Mouse (Mus musculus) forebrain, postnatal 0 days (tissue): Measurements from ENCODE around the gene Susd6. TPM values are rescaled to one million over a fixed set of nuclear protein-coding genes. Genes with fewer than 3 reads are reported as not detected.

Experiments
- ATAC-seq: fragments of 200-750 bp; cut with Nextera tagmentation; 2 replicates; pipeline ENCODE4 v1.8.0; 2017; ENCODE audit warnings: mild to moderate bottlenecking, moderate library complexity
- DNase-seq: peaks from one replicate; pipeline ENCODE4 v3.0.0-alpha.2; 2015
- H3K27ac ChIP-seq: fragments of 300-500 bp; sonication (generic); 2 replicates; pipeline ENCODE4 v1.5.1; 2014; ENCODE audit warnings: low read depth, mild to moderate bottlenecking, antibody characterized with exemption, low read length, moderate library complexity, mixed read lengths
- H3K27me3 ChIP-seq: fragments of 300-500 bp; sonication (generic); 2 replicates; pipeline ENCODE4 v1.6.1; 2014; ENCODE audit warnings: mild to moderate bottlenecking, low read length, mixed read lengths; ENCODE audit not compliant: insufficient read depth
- H3K36me3 ChIP-seq: fragments of 300-500 bp; sonication (generic); 2 replicates; pipeline ENCODE4 v1.6.1; 2014; ENCODE audit warnings: mild to moderate bottlenecking, moderate library complexity; ENCODE audit not compliant: insufficient read depth
- H3K4me1 ChIP-seq: fragments of 300-500 bp; sonication (generic); 2 replicates; pipeline ENCODE4 v1.6.1; 2014; ENCODE audit warnings: antibody characterized with exemption; ENCODE audit not compliant: insufficient read depth
- H3K4me2 ChIP-seq: fragments of 300-500 bp; sonication (generic); 2 replicates; pipeline ENCODE4 v1.6.1; 2014; ENCODE audit warnings: low read depth, mild to moderate bottlenecking, moderate library complexity
- H3K4me3 ChIP-seq: fragments of 300-500 bp; sonication (generic); 2 replicates; pipeline ENCODE4 v1.5.1; 2014; ENCODE audit warnings: low read depth, low read length, mixed read lengths
- H3K9ac ChIP-seq: fragments of 300-500 bp; sonication (generic); 2 replicates; pipeline ENCODE4 v1.6.1; 2014; ENCODE audit warnings: mild to moderate bottlenecking
- H3K9me3 ChIP-seq: fragments of 300-500 bp; sonication (generic); 2 replicates; pipeline ENCODE4 v1.6.1; 2016; ENCODE audit warnings: low read length
- CTCF ChIP-seq: sonication (generic); IDR thresholded peaks from 2 replicates; pipeline ENCODE4 v1.5.1; 2016; ENCODE audit warnings: antibody characterized with exemption, control low read depth, low read depth
- WGBS: fragments of 180-500 bp; shearing (Covaris S2); extraction: QIAGEN DNeasy Blood & Tissue Kit; methylation state at CpG from one replicate; pipeline ENCODE4 v1.1.7; 2014; 5-methylcytosine and 5-hydroxymethylcytosine counted together
- polyA plus RNA-seq: library from polyadenylated mRNA; unstranded; fragments of >200 nt; fragmentation: Nextera tagmentation; extraction: Ambion mirVana; gene quantifications from 2 replicates; pipeline ENCODE4 v1.2.1, GENCODE M21; 2015
- total RNA-seq: library from RNA; depleted of rRNA; stranded (reverse); fragments of >200 nt; gene quantifications from 2 replicates; pipeline ENCODE4 v1.2.3, GENCODE M21; 2014

The Susd6 gene
- total and polyA plus RNA-seq, 2 experiments from 2014 or later: 8.0 to 15.3 TPM

DNA sequence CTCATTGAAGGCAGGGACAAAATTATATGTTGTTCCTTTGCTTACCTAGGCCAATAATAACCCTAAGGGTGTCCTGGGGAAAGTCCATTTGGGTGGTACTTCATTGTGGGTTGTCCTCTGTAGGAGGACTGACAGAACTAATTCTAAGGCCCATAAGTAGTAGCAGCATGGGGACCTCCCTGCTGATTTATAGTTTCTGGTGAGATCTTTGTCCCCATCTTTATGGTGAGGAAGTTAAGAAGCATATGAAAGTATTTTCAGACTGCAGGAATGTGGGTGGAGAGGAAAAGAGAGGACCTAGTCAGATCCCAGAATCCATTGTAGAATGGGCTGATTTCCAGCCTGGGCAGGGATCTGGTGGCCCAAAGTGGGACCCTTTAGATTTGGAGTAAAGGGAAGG is 48.0 kb downstream of the Susd6 start:
- no peaks in the 10 kb centered on the region for H3K4me1 ChIP-seq
- no peak for TF ChIP-seq CTCF
- ATAC-seq (no peak), DNase-seq (no peak)
- H3K9ac ChIP-seq: no peak overlapping the region
- H3K27ac ChIP-seq: no peak overlapping the region
- H3K27me3 ChIP-seq: no peaks in the 10 kb centered on the region
- no peak overlapping the region for H3K4me2 ChIP-seq
- no peaks in the 10 kb centered on the region for H3K9me3 ChIP-seq
- H3K36me3 ChIP-seq: no peaks in the 10 kb centered on the region
- H3K4me3 ChIP-seq: no peak overlapping the region

DNA sequence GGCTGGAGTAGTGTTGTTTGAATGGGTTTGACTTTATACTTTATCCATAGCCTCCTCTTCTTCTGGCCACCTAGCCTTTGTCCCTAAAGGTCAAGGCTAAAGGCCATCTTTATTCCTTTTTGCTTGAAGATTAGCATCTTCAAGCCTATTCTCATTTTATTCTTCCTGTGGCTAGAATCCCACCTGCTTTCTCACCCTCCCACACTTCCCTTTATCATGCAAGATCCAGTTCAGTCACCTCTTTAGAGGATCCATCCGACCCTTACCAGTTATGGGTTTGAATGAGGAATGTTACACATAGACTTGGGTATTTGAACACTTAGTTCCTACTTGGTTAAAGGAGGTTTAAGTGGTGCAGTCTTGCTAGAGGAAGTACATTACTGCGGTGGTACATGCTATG is 48.5 kb downstream of the Susd6 start:
- Histone ChIP-seq H3K27me3 (no peaks in the 10 kb centered on the region), H3K4me3 (no peak overlapping the region), H3K4me2 (no peak overlapping the region), H3K4me1 (no peaks in the 10 kb centered on the region), H3K36me3 (no peaks in the 10 kb centered on the region), H3K27ac (no peak overlapping the region), H3K9ac (no peak overlapping the region), H3K9me3 (no peaks in the 10 kb centered on the region)
- DNase-seq: no peak
- no peak for TF ChIP-seq CTCF
- no peak for ATAC-seq
- WGBS: 82% methylated on average over 2 of the region's 2 CpGs

DNA sequence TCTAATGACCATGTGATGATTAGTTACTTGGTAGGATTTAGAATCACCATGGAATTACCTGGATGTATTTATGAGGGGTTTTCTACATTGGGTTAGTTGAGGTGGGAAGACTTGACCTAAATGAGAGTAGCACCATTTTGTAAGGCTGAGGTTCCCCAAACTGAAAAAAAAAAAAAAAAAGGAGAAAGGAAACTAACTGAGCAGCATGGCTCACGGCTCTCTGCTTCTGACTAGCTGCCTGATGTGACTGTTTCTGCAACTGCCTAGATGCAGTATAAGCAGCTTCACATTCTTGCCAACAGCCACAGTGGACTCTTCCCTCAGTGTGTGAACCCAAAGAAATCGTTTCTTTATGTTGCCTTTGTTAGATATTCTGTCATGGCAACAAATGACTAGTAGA is 49.3 kb downstream of the Susd6 start:
- no peak for TF ChIP-seq CTCF
- Histone ChIP-seq H3K4me2 (no peak overlapping the region), H3K27me3 (no peaks in the 10 kb centered on the region), H3K36me3 (no peaks in the 10 kb centered on the region), H3K9me3 (no peaks in the 10 kb centered on the region), H3K9ac (no peak overlapping the region), H3K27ac (no peak overlapping the region), H3K4me1 (no peaks in the 10 kb centered on the region), H3K4me3 (no peak overlapping the region)
- ATAC-seq (no peak), DNase-seq (no peak)
- 59% methylated on average over 2 of the region's 2 CpGs for WGBS

DNA sequence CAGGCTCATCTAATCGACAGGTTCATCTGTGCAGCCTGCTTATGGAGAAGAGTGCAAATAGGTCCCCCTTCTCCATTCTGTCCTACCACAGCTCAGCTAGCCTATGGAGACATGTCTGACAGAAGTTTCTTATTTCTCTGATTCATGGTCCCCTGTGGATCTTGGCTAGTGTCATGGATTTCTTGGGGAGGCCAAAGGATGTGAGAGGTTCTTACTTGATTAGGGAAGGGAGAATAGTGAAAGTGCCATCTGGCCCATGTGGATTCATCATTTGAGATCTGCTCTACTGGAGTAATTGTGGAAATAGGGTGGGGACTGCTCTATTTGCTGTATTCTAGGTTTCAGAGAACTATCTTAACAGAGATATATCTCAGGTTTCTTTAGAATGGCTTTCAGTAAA is 51.3 kb downstream of the Susd6 start:
- WGBS: 88% methylated on average over 1 of the region's 1 CpGs
- no peak for ATAC-seq
- no peak overlapping the region for H3K9ac ChIP-seq
- H3K4me1 ChIP-seq: no peaks in the 10 kb centered on the region
- no peaks in the 10 kb centered on the region for H3K36me3 ChIP-seq
- H3K9me3 ChIP-seq: no peaks in the 10 kb centered on the region
- no peak overlapping the region for H3K4me2 ChIP-seq
- H3K4me3 ChIP-seq: no peak overlapping the region
- no peak overlapping the region for H3K27ac ChIP-seq
- no peak for TF ChIP-seq CTCF
- H3K27me3 ChIP-seq: no peaks in the 10 kb centered on the region
- no peak for DNase-seq

DNA sequence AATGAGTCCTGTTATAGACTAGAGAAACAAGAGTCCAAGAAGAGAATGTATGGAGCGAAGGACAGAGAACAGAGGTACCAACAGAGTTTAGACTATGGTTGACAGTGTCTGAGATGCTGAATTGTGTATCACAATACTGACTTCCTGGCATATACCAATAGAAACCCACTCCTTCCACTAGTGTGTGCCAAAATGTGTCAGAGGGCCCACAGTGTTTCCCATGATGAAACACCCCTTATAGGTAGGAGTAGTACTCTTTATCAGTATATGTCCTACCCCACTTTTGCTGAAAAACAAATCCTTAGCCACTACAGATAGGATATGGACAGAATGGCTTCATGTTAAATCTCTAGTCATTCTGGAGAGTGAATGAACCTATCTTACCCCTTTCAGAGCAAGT is 52.3 kb downstream of the Susd6 start:
- Histone ChIP-seq H3K36me3 (no peaks in the 10 kb centered on the region), H3K9me3 (no peaks in the 10 kb centered on the region), H3K4me2 (no peak overlapping the region), H3K4me1 (no peaks in the 10 kb centered on the region), H3K27me3 (no peaks in the 10 kb centered on the region), H3K27ac (no peak overlapping the region), H3K4me3 (no peak overlapping the region), H3K9ac (no peak overlapping the region)
- no peak for ATAC-seq
- no peak for TF ChIP-seq CTCF
- WGBS: 95% methylated on average over 1 of the region's 1 CpGs
- DNase-seq: no peak

DNA sequence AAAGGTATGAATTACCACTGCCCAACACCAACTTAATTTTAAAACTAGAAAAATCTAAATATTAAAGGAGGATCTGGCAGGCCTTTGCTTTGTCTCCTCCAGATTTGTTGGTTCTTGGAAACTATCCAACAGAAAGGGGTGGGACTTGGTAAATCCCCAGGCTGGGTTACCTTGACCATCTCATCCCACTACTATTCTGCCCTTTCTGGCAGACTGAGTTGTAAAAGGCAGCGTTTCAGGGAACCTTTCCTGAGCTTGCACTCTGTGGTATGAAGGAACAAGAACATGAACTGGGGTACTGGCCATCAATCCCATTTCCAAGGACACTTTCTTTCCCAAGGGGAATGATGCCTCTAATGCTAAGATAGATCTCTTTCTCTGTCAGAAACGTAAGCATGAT is 52.9 kb downstream of the Susd6 start:
- DNase-seq (no peak), ATAC-seq (no peak)
- Histone ChIP-seq H3K36me3 (no peaks in the 10 kb centered on the region), H3K9me3 (no peaks in the 10 kb centered on the region), H3K4me2 (no peak overlapping the region), H3K27me3 (no peaks in the 10 kb centered on the region), H3K27ac (no peak overlapping the region), H3K4me1 (no peaks in the 10 kb centered on the region), H3K9ac (no peak overlapping the region), H3K4me3 (no peak overlapping the region)
- no peak for TF ChIP-seq CTCF
- WGBS: 68% methylated on average over 2 of the region's 2 CpGs

DNA sequence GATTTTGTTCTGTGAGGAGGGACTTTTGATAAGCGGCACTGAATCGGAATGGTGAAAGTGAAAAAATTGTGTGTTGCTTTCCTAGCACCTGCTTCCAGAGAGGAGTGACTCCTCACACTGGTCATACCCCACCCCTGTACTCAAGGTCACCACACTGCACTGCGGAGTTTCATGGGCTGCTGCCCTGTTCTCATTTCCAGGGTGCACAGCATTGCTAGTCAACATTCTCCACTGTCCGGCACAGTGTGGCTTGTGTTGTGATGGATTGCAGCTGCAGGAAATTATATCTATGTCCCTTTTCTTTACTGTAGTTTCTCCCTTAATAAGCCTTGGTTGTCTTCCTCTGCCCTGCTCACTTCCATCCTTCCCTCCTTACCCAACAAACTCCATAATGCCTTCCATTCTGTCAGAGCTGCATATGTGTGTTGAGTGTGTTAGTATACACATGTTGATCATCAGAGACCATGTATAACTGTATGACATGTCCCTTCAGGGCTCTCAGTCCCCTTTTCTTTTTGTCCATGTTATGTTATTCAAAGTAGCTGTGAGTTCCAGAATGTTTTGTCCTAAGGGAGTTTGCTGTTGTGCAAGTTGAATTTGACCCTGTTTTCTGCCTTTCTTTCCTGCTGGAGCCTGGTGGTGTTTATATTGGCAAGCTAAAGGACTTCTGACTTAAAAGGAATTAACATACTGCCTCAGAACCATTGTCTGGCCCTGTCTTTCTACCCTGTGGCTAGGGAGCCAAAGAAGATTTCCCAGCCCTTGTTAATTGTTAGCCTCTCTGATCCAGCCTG is 53.5 kb downstream of the Susd6 start:
- Histone ChIP-seq H3K4me3 (no peak overlapping the region), H3K27me3 (no peaks in the 10 kb centered on the region), H3K9ac (no peak overlapping the region), H3K36me3 (no peaks in the 10 kb centered on the region), H3K4me1 (no peaks in the 10 kb centered on the region), H3K4me2 (no peak overlapping the region), H3K27ac (0 out of 2 replicates have a peak overlapping the region, but pooled peaks have one; percentile 36), H3K9me3 (no peaks in the 10 kb centered on the region)
- TF ChIP-seq CTCF: no peak
- ATAC-seq (no peak), DNase-seq (no peak)
- WGBS: 74% methylated on average over 4 of the region's 4 CpGs

DNA sequence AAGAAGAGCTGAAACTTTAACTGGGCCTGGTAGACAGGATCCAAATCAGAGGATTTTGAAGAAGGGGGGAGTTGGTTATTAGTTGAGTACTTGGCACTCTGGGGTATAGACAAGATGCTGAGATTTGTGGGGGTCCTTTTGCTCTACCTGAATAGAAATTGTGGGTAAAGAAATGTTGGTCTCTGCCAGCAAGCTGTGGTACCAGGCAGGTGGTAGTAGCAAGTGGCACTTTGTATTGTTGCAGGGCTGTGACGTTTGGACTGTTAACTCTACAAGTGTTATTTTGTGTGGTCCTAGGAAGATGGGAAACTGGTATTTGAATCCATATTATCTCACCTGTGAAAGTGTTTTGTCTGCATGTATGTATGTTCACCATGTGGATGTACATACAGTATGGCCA is 55.6 kb downstream of the Susd6 start:
- Histone ChIP-seq H3K4me2 (no peak overlapping the region), H3K27me3 (no peaks in the 10 kb centered on the region), H3K27ac (no peak overlapping the region), H3K4me1 (no peaks in the 10 kb centered on the region), H3K36me3 (no peaks in the 10 kb centered on the region), H3K4me3 (no peak overlapping the region), H3K9me3 (no peaks in the 10 kb centered on the region), H3K9ac (no peak overlapping the region)
- no peak for TF ChIP-seq CTCF
- WGBS: 83% methylated on average over 1 of the region's 1 CpGs
- DNase-seq (no peak), ATAC-seq (no peak)
